Mouse (Mus musculus) embryonic fibroblast, embryonic 13.5 days (primary cell): Measurements from ENCODE around the gene Aak1.

Experiments
- CTCF ChIP-seq: IDR thresholded peaks from 2 replicates; pipeline ENCODE4 v1.5.1; 2011; ENCODE audit warnings: mild to moderate bottlenecking, control low read depth, low read length, moderate library complexity, borderline replicate concordance; ENCODE audit not compliant: insufficient read depth
- POLR2A ChIP-seq: IDR thresholded peaks from 2 replicates; pipeline ENCODE4 v1.6.1; 2011; ENCODE audit warnings: low read depth, mild to moderate bottlenecking, control low read depth, low read length, moderate library complexity

DNA sequence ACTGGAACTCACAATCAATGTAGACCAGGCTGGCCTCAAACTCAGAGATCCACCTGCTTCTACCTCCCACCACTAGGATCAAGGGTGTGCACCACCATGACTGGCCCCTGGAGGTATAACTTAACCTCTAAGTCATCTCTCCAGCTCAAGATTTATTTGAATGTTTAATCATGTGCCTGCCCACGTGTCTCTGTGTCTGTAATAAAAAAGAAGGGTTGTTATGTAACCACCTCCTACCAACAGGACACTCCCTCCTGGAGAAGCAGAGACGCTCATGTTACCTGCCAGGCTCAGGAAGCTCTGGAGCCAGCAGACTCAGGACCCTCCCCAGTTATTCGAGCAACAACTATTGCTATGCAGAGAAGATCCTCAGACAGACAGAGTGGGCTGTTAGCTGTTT lies 7.4 kb upstream of the Aak1 start:
- TF ChIP-seq CTCF, result no peak
- TF ChIP-seq POLR2A, result no peak
